Mouse (Mus musculus): ENCODE measurements at regions not wholly inside any gene's neighbourhood (a gene's known extent, or its start where the extent isn't known, plus 50 kb on each side); places are given as distances from the start of the nearest gene placed in this dataset.

DNA sequence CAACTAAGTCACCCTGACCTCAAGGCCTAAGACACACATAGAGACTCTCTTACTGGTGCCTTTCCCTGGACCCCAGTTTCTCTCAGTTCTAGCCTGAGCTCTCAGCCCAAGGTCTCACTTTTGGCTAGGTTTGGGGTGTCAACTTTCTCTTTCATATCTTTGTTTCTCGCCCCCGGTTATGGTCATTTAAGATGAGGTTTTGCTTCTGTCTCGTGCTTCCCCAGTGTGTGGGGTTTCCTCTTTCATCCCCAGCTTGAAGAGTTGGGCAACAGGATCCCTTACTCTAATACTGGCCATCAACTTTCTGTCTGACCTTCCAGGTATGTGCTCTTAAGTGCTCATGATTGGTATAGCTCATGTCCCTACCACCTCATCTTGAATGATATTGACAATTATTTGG, 67.5 kb downstream of the Lmo4 start:
- DNase-seq = no peak

DNA sequence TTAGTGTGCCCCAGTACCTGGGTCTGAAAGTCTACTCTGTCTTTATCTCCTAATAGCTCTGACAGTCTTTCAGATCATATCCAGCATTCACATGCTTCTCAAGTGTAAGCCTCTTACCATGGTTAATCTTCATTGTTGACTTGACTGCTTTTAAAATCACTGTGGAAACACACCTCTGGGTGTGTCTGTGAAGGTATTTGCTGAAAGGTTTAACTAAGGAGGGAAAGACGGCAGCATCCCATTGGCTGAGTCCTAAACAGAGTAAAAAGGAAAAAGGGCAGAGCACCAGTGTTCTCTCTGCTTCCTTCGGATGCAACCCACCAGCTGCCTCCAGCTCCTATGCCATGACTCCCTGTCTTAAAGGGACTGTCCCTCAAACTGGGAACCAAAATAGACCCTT, 68.6 kb downstream of the Lmo4 start:
- DNase-seq = no peak

DNA sequence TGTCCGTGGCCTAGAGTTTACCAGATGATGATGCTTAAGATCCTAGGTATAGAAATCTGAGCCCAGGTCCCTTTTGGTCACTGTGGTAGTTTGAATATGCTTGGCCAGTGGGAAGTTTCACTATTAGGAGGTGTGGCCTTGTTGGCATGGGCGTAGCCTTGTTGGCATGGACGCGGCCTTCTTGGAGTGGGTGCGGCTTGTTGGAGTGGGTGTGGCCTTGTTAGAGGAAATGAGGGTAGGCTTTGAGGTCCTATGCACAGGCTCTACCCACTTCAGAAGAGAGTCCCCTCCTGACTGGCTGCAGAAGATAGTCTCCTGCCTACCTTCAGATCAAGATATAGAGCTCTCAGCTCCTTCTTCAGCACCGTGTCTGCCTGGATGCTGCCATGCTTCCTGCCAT, 69.4 kb downstream of the Lmo4 start:
- DNase-seq = no peak

DNA sequence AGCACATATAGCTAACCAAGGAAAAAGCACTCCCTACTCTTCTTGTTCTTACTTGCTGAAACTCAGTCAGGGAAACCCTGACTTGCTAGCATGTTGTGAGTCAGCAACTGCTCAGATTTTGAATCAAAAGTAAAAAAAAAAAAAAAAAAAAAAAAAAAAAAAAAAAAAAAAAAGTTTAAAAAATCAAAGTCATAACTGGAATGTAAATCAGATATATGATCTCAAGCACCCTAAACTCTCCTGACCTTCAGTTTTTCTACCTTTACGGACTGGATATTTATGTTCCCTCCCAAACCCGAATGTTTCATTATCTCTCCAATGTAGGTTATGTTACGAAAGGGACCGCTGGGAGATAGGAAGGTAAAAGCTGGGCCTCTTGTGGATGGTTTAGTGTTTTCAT, 77.0 kb downstream of the Lmo4 start:
- DNase-seq = no peak

DNA sequence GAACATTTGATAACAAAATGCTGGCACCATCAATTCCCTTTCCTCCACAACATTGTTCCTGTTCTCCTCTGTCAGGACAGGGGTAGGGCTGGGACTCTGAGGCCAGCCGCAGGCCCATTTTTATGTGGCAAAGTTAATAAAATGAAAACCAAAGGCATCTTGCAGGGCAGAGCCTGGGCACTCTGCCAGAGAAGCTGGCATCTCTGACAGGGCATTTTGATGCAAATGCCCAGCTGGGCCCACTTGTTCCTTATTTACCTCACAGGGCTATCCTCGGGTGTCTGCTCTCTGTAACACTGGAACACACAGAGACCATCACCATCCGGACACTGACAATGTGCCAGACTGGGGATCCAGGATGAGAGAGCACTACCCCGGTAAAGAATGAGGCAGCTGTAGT, 80.7 kb downstream of the Lmo4 start:
- DNase-seq = no peak

DNA sequence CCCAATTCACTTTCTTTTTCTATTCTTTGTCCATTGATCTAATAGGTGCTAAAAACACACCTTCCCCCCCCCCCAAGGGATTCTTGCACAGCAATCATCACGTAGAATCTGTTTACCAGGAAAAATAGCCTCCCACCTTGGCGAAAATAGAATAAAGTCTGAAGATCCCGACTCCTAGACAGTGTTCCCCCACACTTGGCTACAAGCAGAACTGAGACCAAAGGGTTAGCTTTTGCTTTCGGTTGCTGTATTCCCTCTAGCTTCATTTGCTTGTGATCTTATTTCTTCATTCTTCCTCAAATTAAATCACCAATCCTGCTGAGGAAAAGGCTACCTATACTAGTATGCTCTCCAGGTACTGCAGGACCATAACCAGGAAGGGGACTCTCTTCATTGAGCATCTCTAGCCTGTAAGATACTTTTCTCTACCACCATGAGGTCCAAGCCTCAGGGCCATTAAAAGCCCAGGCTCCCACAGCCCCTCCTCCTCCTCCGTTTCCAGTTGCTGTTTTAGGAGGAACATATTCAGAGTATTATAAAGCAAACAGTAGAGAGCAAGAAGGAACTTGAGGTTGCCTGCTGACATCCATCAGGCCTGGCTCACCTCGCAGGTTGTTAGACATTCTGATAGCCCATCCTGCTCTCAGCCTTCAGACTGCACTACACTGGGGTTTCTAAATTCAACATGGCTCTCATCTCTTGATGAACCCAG, 81.5 kb downstream of the Lmo4 start:
- DNase-seq = no peak

DNA sequence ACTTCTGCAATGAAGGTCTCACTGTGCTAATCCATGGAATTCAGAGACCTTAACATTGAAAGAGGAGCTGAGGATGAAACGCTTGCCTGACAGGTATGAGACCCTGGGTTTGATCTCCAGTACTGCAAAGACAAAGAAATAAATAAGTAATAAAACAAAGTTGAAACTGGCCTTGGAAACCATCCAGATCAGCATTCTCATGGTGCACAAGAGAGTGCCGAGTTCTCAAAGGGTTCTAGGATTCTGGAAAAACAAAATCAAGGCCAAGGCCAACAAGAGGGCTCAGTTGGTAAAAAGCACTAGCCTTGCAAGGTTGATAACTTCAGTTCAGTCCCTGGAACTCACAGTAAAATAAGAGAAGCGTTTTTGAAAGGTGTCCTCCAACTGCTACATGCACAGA, 85.9 kb downstream of the Lmo4 start:
- DNase-seq = no peak

DNA sequence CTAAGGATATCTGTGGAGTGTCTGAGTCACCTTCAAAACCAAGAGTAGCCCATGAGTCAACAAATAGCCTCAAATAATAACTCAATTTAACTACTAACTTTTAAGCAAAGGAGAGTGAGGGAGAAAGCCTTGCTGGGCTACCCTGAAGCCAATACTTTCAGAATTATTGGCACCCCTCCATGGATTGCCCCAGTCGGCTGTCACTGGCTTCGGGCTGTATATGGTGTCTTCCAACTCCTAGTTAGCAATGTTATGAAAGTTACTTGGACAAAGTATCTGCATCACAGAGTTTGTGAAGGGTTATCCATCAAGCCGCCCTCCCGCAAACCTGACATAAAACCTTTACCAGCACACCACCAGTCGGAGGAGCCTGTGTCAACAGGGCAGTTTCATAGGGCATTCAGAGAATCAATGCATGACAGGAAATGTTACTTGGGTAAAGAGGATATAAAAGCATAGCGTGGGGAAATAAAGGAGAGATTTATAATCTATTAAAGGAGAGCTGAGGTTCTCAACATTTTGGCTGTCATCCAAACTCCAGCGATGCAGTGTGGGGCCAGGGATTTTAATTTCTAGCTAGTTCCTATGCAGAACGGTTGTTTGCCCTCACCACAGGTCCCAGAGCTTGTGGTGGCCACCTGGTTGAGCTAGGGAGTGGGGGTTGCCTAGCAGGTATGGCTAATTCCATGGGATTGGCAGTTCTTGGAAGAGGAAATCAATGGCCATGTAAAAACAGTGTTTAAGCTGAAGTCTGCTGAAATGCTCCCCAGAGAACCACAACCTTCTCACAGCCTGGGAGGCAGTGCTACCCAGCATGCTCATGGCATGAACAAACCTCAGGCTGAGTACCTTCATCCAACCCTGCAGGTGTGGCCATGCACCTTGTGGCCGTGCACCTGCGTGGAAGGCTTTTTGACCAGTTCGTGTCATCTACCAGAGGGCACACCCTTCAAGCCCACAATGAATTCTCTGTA, 91.1 kb downstream of the Lmo4 start:
- DNase-seq = no peak

DNA sequence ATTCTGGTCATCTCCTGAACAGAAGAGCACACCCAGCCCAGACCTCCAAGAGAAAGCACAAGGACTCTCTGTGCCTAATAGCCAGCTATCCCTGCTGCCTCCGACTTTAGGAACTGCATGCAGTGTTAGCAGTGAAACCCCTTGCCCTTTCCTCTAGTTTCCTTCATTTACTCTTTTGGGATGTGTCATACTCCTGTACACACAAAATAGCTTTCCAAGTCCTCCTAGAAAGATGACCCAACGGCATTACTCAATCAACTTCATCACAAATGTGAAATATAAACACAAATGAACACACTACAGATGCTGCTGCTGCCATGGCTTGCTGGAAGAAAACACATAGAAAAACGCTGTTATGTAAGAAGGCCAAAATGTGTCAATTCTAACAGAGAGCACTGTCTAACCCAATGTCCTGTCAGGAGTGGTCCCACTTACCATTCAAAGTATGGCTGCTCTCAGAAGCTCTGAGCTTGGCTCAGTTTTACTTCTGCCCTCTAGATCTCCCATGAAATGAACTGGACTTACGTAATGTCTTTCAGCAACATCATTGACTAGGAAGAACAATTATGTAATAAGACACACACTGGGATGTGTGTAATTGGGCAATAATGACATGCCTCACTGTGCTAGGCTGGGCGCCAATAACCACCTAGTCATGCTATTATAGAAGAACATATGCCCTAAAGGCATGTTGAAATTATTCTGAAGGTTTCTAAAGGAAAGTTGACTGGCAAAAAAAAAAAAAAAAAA, 94.5 kb downstream of the Lmo4 start:
- DNase-seq = no peak

DNA sequence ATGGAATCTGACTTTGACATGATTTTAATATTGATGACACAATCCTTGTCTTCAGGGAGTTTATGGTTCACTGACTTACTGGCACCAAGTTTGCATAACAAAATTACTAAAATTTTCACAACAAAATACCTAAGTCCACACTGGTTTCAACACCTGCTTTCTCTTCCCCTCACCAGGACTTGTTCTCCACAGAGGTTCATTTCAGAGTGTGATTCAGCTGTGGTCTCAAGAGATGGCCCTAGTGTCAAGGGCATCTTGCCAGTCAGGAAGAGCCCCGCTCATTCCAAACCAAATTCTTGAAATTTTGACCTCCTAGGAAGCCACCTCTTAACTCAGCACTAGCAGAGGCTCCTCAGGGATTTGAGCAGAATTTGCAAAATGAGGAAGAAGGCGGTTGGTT, 95.3 kb downstream of the Lmo4 start:
- no peak for DNase-seq

DNA sequence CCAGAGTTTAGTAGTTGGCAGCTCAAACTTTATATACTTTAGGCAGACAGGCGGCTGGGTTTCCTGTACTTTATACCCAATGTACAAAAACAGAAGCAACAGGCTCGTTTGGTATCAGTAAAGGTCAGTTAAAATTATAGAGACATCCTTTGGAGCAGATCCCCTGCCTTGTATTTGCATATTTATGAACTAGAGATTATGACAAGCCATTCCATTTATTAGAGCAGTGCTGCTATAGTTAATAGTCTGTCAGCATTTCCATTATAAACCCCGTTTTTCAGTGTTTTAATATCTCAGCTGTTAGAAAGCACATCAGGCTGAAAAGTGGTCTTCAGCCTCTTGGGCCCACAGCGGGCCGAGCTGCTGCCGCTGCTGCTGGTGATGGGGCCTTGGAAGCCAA, 96.7 kb downstream of the Lmo4 start:
- no peak for DNase-seq

DNA sequence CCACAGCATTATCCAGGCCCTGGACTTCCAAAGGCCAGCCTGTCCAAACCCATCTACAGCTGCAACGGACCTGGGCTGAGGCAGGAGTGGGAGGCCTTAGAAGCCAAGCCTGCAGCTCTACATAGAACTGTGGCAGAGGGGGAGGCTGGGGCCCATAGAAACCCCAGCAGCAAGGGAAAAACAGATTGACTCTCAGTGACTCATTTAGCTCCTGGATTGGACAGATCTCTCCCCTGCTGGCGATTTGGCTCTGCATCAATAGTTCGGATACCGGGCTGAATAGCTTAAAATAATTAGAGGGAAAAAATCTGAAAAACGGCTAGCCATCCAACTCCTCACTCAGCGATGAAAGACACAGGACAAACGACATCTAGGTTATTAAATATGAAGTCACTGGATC, 97.4 kb downstream of the Lmo4 start:
- no peak for DNase-seq

DNA sequence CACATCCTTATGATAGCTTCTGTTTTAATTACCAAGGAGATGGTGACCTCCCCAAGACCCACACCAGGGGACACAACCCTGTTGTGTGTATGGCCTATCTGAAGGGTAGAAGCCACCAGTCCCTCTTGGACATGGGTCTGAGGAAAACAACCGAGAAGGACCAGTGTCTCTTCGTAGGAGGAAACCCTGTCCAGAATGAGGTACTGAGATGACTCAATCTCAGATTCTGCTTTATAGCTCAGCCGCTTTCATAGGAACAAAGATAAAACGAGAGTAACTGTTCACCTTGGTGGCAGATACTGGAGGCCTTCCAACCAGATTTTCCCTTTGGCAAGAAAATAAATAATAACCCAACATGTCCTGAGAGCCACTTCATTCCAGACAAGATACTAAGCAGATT, 100.7 kb downstream of the Lmo4 start:
- no peak for DNase-seq

DNA sequence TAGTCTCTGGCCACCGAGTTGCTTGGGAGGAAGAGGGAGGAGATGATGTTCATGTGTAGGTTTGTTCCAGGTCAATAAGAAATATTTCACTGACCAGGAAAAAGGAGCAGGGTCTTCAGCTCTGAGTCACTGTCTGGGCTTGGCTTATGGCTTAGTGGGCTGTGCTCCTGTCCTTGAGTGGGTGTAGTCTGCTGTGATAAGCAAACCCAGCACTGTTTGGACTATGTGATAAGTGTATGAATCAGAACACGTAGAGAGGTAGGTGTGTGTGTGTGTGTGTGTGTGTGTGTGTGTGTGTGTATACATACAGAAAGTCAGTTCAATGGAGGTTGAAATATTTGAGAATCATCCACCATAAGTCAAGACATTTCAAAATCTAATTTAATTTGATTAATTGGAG, 105.6 kb downstream of the Lmo4 start:
- no peak for DNase-seq

DNA sequence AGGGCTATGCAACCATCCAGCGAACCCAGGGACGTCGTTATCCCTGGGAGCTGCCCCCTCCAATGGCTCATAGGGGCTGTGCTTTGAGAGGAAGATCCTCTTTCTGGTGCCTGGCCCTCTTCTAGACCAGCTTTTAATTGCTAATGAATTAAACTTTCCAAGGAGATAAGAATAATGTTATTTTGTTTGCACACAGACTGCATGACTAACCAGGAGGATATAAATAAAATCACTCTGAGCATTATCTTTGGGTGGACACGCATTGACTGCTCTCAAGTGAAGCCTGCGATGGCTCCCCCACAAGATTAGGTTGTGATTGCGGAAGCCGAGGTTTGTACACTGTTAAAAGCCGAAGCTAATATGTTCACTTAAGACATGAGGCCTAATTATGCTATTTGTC, 106.3 kb downstream of the Lmo4 start:
- no peak for DNase-seq

DNA sequence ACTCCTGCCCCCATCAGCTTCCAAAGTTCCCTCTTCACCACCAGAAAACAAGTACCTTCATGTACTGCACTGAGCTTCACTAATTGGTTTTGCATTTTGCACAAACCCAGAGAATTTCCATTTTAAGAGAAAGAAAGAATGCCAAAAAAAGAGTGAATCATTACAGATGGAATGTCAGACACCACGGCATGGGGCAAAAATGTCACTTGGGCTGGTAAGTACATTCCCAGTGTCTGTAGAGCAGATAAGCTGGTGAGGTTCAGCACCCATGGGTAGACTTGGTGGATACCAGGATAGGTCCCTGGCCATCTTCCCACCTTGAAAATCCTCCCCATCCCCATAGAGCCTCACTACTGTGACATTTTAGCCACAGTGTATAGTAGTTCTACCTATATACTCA, 113.8 kb downstream of the Lmo4 start:
- DNase-seq = no peak

DNA sequence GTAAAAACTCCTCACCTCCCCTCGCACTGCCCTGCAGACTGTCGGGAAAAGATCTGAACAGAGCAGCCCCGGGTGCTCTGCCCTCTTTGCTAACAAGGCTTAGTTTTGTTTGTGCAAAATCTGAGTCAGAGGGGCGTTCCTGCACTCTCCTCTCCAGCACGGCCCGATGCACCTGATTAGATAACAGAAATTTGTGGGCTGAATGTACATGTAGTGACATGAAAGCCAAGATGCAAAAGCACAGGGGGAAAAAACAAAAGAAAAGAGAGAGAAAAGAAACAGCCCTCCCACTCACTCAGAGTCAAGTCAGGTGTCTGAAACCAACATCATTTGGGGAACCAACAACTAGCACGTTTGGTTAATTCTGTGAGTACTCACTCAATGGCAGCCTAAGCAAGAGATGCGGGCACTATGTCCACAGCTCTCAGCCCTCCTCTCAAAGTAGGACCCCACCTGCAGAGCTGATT, 115.2 kb downstream of the Lmo4 start:
- DNase-seq = peak; percentile 8 to 22

DNA sequence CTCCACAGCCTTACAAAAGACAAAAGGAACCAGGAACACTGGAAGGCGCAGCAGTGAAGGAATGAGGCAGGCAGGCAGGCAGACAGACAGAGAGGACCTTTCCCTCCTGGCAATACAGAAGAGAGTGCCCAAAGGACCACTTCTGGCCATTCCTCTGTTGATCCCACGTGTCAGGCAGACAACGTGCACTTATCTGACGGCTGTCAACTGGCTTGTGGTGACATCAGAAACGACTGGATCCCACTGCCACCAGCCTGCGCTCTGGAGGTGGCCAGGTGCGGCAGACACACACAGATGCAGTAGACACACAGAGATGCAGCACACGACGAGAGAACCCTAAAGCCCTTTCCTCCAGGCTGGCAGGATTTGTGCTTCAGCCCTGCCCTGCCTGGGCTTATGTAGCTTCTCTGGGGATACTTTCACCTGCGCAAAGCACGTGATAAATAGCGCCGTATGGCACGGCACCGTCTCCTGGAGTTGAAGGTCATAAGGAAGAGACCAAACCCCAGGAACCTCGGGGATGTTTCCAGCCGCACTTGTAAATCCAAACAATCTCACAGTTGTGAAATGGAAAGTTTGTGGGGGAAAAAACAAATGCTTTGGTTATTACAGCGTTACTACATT, 116.6 kb downstream of the Lmo4 start:
- peak in 1 of 2 experiments; percentile 25 for DNase-seq

DNA sequence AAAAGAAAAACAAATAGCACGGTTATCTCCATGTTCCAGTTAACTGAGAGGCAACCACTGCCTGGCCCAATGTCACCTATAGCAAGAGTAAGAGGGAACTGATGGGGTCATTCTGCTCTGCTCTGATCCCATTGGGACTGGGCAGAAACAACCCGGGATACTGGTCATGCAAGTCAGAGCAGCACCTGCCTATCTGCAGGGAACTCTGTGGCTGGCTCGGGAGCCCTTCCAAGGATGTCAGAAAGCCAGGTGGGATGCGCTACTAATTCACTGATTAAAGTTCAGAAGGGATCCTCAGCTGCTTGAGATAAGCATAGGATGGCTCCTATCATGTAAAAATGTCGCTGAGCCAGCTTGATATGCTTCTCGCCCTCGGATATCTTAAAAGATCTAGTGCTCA, 117.2 kb downstream of the Lmo4 start:
- DNase-seq = no peak

DNA sequence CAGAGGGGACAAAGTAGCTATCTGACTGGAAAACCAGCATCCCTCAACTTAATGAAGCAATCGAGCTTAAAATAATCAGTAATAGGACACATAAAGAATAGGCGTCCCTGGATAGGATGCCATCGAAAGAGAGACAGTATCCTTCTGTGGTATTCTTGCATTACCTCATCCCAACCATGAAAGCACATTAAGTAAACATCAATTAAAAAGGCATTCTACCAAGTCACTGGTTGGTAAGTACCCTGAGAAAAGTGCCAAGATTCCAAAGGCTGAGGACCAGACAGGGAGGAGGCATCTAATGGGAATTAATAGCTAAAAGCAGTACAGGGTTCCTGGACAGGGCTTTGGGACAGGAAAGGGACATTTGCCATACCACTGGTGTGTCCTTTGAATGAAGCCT, 118.8 kb downstream of the Lmo4 start:
- no peak for DNase-seq

DNA sequence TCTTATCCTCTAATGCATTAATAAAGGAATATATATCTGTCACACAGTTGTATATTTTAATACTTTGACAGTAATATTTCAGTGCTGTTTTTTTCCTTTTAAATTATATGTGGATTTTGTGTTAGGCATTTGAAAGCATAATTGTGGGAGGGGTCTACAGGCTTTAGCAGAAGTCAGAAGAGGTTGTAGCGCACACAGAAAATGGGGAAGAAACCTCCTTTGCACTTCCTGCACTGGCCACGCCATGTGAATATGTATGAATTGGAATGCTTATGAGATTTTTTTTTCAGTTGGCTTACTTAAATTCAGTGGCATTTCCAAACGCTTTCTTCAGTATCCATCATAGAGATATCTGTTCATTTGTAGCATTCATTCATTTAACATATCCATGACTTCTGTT, 125.1 kb downstream of the Lmo4 start:
- DNase-seq = no peak

DNA sequence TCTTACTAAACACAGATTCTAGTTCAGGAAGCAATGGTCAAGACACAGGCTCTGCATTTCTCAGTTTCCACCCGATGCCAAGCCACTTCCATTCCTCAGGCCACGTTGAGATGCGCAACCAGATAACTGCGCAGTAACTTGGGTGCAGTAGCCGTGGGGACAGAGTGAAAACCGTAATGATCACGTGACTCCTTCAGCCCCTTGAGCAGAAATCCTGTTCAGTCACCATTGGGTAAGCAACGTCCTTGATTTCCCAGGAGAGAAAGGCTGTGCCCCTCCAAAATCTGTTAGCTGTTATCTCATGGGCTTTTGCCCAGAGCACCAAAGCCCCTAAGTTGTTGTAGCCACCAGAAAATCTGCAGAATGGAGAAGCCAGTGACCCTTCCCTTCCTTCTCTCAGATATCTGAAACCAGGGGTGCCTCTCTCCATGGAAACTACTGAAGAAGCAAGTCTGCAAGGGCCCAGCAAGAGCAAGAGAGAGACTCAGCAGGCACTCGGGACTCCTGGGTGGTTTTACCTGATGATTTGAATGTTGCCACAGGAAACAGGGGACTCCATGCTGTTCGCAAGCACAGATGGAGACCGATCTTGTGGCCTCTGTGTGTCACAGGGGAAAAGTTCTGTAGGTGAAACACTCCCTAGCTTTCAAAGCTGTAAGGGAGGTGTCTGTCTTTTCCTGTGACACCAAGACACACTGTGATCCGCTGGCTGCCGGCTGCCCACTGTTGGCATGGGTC, 126.7 kb downstream of the Lmo4 start:
- no peak for DNase-seq

Measured in thymus, postnatal 36 days (tissue).